Mouse (Mus musculus): Measurements from ENCODE around the gene Os9. TPM values are rescaled to one million over a fixed set of nuclear protein-coding genes. Genes with fewer than 3 reads are reported as not detected.

Os9 gene
- polyA plus RNA-seq, 1 experiment from 2014 or later, result 93.0 TPM

DNA sequence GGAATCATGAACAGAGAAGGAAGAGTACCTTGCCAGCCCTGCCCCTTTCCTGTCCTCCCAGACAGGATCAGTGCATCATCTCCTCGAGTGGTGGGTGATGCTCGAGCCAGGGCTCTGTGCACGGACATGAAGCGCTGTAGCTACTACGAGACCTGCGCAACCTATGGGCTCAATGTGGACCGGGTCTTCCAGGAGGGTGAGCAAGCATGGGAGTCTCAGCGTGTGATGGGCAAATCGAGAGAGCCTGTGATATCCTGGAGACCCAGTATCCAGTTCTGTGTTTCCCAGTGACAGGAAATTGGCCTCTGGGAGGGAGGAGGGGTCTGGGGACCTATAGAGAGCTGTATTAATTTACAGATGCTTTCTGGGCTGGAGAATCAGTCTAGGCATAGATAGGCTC, 35.9 kb downstream of the Os9 start:
- H3K27ac ChIP-seq, result no peak overlapping the region
- H3K27me3 ChIP-seq (replicated peaks), result peaks cover 58% of the 10 kb centered on the region
- H3K4me3 ChIP-seq (replicated peaks), result no peak overlapping the region
- no peaks in the 10 kb centered on the region for H3K9me3 ChIP-seq
- 79% methylated on average over 9 of the region's 9 CpGs for WGBS
- peaks cover 23% of the 10 kb centered on the region for H3K4me1 ChIP-seq (replicated peaks)
- no peak for ATAC-seq
- H3K4me2 ChIP-seq (replicated peaks), result no peak overlapping the region
- no peaks in the 10 kb centered on the region for H3K36me3 ChIP-seq
- no peak overlapping the region for H3K9ac ChIP-seq

DNA sequence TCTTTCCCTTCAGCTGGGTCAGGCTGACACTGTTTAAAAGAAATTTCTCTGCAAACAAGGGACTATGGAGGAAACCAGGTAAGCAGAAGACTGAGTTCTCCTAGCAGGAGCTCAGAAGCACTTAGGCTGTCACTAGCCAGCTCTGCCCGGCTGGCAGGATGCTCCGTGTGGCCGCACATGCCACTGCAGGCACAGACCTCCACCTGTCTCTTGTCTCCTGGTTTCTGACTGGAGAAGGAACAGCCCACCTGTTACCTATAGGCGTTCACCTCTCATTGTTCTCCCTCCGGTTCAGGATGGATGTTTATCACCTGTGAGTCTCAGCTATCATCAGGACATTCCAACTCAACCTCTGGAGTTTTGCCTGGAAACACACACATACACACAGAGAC, 37.0 kb downstream of the Os9 start:
- Histone ChIP-seq H3K4me3 (replicated peaks) (no peak overlapping the region), H3K9ac (no peak overlapping the region), H3K9me3 (no peaks in the 10 kb centered on the region), H3K36me3 (no peaks in the 10 kb centered on the region), H3K4me1 (replicated peaks) (peaks cover 34% of the 10 kb centered on the region), H3K27me3 (replicated peaks) (peaks cover 58% of the 10 kb centered on the region), H3K4me2 (replicated peaks) (no peak overlapping the region), H3K27ac (no peak overlapping the region)
- 27% methylated on average over 5 of the region's 5 CpGs for WGBS
- no peak for ATAC-seq

DNA sequence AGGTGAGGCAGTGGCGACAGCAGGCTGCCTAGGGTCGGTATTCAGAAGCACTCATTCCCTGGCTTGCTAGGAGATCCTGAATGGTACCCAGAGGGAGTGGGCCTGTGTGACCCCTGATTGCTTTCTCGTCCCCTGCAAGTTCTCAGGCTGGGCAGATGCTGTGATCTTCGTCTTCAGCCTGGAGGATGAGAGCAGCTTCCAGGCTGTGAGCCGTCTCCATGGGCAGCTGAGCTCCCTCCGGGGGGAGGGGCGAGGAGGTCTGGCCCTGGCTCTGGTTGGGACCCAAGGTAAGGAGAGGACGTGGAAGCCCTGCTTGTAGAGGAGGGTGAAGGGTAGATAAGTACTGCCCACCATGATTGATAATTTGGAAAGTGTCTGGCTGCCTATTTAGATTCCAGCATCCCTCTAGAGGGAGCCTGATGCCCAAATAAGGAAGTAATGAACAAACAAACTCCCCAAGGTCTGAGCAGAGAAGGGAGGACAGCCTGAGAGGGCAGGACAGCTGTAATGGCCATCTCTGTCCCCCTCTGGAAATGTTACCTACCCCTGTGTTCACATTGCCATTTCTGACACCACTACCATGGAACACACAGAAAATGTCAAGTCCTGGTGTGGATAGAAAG, 37.5 kb downstream of the Os9 start:
- H3K4me1 ChIP-seq (replicated peaks), result peaks cover 34% of the 10 kb centered on the region
- H3K4me2 ChIP-seq (replicated peaks), result no peak overlapping the region
- H3K9ac ChIP-seq, result no peak overlapping the region
- no peak overlapping the region for H3K27ac ChIP-seq
- no peaks in the 10 kb centered on the region for H3K36me3 ChIP-seq
- WGBS, result 26% methylated on average over 8 of the region's 8 CpGs
- ATAC-seq, result no peak
- no peaks in the 10 kb centered on the region for H3K9me3 ChIP-seq
- H3K4me3 ChIP-seq (replicated peaks), result no peak overlapping the region
- H3K27me3 ChIP-seq (replicated peaks), result peaks cover 61% of the 10 kb centered on the region

DNA sequence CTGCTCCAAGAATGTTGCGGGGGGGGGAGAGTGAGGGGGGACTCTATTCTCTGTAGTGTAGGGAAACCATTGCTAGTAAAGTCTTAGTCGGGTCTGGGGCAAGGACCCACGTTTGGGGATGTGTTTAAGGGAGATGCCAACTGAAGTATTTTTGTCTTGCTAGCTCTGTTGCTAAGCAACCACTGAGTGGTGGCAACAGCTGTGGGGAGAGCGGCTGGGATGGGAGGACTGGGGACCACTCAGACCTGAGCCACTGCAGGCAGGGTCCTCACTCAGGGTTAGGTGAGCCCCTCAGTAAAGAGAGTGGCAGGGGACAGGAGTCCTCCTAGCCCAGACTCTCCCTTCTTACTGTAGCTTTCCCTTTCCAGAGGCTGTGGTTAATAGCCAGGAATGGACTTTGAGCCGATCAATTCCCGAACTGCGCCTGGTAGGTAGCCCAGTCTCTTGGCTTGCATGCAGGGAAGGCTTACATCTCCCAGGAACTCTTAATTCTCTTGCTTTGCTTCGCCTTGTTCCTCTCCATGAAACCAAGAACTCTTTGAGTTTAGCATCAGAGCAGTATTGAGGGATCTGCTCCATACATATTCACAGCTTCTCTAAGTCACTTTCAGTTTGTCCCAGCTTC, 38.8 kb downstream of the Os9 start:
- Histone ChIP-seq H3K4me1 (replicated peaks) (peaks cover 34% of the 10 kb centered on the region), H3K27ac (no peak overlapping the region), H3K9ac (no peak overlapping the region), H3K4me3 (replicated peaks) (no peak overlapping the region), H3K27me3 (replicated peaks) (peaks cover 65% of the 10 kb centered on the region), H3K9me3 (no peaks in the 10 kb centered on the region), H3K36me3 (no peaks in the 10 kb centered on the region), H3K4me2 (replicated peaks) (peak overlapping the region; percentile 92)
- no peak for ATAC-seq
- WGBS, result 28% methylated on average over 8 of the region's 8 CpGs

DNA sequence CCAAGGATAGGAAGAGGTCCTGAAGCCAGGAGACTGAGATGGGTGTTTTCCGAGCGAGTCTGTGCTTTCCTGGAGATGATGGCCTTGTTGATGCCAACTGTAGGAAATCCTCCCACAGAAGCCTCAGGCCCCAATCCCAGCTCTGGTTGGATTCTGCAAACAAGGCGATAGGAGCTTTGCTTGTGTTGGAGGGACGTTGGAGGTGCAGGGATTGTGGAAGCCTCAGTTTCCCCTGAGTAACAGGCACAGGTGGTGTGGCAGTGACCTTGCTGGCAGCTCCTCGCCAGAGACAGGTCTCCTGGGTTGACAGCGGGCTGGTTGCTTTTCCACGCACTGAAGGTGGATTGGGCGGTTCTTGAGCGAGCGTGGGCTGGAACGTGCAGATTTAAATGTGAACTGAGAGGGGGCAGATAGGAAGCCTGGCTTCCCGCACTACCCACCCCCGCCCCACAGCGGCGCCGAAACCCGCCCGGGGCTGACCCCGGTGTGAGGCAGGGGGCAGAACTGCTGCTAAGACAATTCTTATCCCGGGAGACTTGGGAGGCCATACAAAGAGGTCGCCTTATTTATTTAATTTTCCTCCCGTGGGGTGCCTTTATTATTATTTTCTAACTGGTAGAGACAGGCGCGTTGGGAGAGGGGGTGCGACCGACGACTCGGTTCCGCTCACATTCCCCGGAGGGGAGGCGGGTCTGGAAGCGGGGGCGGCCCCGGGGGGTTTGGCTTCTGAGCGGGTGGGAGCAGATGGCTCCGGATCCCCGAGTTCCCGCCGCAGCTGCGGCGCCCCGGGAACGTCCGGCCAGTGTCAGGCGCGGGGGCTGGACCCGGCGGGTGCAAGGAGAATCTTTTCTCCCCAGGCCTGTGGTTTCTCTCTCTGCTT, 39.8 kb downstream of the Os9 start:
- 5% methylated on average over 48 of the region's 48 CpGs for WGBS
- Histone ChIP-seq H3K4me1 (replicated peaks) (peaks cover 34% of the 10 kb centered on the region), H3K9ac (peak overlapping the region; percentile 14; the same call in 1 of the 2 replicates), H3K27me3 (replicated peaks) (peaks cover 69% of the 10 kb centered on the region), H3K9me3 (no peaks in the 10 kb centered on the region), H3K36me3 (no peaks in the 10 kb centered on the region), H3K4me3 (replicated peaks) (peak overlapping the region; percentile 23), H3K4me2 (replicated peaks) (peak overlapping the region; percentile 92), H3K27ac (no peak overlapping the region)
- ATAC-seq, result no peak

DNA sequence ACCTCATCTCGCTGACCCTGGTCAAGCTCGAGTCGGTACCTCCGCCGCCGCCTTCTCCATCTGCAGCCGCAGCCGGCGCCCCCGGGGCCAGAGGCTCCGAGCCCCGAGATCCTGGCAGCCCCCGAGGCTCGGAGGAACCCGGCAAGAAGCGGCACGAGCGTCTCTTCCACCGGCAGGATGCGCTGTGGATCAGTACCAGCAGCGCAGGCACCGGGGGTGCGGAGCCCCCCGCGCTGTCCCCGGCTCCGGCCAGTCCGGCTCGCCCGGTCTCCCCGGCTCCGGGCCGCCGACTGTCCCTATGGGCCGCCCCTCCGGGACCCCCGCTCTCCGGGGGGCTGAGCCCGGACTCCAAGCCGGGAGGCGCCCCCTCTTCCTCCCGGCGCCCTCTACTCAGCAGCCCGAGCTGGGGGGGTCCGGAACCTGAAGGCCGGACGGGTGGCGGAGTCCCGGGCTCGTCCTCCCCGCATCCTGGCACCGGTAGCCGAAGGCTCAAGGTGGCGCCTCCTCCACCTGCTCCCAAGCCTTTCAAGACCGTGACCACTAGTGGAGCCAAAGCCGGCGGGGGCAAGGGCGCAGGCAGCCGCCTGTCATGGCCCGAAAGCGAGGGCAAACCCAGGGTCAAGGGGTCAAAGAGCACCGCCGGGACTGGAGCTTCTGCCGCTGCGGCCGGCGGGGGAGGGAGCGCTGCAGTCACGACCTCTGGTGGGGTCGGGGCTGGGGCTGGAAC, 41.1 kb downstream of the Os9 start:
- peak overlapping the region; percentile 48 for H3K4me3 ChIP-seq (replicated peaks)
- peaks cover 75% of the 10 kb centered on the region for H3K27me3 ChIP-seq (replicated peaks)
- peak overlapping the region; percentile 41 for H3K9ac ChIP-seq
- ATAC-seq, result peak; percentile 9; the same call in 1 of the 2 replicates
- H3K9me3 ChIP-seq, result no peaks in the 10 kb centered on the region
- peaks cover 34% of the 10 kb centered on the region for H3K4me1 ChIP-seq (replicated peaks)
- H3K27ac ChIP-seq, result no peak overlapping the region
- 4% methylated on average over 70 of the region's 70 CpGs for WGBS
- peak overlapping the region; percentile 92 for H3K4me2 ChIP-seq (replicated peaks)
- H3K36me3 ChIP-seq, result no peaks in the 10 kb centered on the region

DNA sequence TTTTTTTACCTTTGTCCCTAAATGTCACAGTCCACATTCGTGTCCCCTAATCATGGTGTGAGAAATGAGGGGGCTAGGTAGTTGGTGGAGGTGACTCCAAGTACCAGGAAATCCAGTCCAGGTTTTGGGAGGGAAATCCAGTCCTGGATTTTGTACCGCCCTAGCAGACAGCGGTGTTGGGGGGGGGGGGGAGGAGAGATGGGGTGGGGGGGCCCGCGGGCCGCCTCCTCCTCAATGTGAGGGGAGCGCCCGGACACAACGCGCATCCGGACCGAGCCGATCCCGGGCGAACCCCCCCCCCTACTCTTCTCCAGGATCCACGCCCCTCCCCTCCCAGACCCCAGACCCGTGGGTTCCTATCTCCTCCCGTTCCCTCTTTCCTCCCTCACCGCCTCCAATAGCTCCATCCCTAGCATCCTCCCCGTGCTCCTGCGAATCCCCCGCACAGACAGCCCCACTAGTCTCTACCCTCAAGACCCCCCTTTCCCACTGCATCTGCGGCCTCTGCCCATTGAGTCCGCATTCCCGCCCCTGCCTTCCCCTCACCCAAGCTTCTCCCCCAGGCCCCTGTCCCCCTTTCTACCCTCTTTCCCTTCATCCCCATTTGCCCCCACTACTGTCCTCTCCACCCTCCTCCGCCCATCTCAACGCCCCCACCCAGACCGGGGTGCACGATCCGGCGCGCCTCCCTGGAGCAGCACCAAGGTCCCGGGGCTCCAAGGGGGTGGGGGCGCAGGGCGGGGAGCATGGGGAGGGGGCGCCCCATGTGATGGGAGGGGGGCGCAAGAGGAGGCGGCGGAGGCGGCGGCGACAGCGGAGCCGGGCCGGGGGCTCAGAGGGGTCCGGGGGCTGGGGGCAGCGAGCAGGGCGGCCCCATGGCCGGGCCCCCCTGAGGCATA, 42.0 kb downstream of the Os9 start:
- Histone ChIP-seq H3K4me3 (replicated peaks) (peak overlapping the region; percentile 48), H3K4me2 (replicated peaks) (peak overlapping the region; percentile 92), H3K9me3 (no peaks in the 10 kb centered on the region), H3K4me1 (replicated peaks) (peaks cover 34% of the 10 kb centered on the region), H3K27ac (no peak overlapping the region), H3K36me3 (no peaks in the 10 kb centered on the region), H3K9ac (peak overlapping the region; percentile 41), H3K27me3 (replicated peaks) (peaks cover 75% of the 10 kb centered on the region)
- 3% methylated on average over 39 of the region's 49 CpGs for WGBS
- peak; percentile 34; the same call in 1 of the 2 replicates for ATAC-seq

DNA sequence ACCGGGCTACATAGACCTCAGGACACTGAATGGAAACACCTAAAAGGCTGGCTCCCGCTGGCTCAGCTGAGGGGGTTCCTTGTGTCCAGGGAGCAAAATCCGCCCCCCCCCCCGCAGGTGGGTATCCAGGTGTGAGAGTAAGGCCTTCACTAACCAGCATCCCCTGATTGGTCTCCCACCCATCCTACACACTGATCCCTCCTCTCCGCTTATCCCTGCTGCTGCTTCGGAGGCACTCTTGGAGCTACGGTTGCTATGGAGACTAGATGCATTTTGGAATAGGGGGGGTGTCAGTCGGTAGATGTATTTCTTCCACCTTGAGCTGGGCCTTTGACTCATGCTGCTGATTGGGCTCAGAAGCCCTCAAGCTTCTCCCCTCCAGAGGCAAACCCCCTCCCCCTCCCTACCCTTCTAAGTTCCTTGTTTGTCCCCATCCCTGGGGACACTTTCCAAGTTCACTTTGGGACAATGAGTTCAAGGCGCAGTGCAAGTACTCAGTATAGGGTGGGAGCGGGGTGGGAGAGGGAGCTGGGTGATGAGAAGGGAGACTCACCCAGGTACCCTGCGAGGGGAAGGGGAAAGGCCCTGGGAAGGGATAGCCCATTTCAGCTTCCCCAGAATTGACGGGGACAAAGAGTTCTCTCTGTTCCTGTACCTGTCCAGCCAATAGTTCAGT, 42.8 kb downstream of the Os9 start:
- no peak for ATAC-seq
- no peaks in the 10 kb centered on the region for H3K36me3 ChIP-seq
- WGBS, result 3% methylated on average over 12 of the region's 12 CpGs

DNA sequence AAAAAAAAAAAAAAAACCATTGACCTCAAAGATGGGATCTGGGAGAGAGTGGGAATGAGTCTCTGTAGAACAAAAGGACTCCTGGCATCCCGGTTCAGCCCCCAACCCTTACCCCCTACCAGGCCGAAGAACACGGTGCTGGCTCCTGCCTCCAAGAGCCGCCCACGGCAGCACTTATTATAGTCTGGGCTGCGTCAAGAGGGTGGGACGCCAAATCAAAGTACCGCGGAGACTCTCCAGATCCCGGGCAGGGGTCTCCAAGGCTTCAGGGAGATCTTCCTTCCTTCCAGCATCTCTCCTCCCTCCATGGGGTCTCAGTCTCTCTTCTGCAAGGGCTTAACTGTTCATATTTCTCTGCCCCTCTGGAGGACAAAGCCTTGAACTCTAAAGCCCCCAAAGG, 43.4 kb downstream of the Os9 start:
- Histone ChIP-seq H3K4me2 (replicated peaks) (no peak overlapping the region), H3K9me3 (no peaks in the 10 kb centered on the region), H3K9ac (no peak overlapping the region), H3K4me3 (replicated peaks) (no peak overlapping the region), H3K27me3 (replicated peaks) (peaks cover 66% of the 10 kb centered on the region), H3K36me3 (no peaks in the 10 kb centered on the region), H3K4me1 (replicated peaks) (peaks cover 34% of the 10 kb centered on the region), H3K27ac (no peak overlapping the region)
- ATAC-seq, result no peak
- 8% methylated on average over 10 of the region's 10 CpGs for WGBS

More for the DNA sequence above, 42.8 kb downstream of the Os9 start:
- Histone ChIP-seq H3K27me3 (replicated peaks) (peaks cover 72% of the 10 kb centered on the region), H3K9ac (no peak overlapping the region), H3K4me1 (replicated peaks) (peaks cover 34% of the 10 kb centered on the region), H3K9me3 (no peaks in the 10 kb centered on the region), H3K4me2 (replicated peaks) (peak overlapping the region; percentile 92), H3K27ac (no peak overlapping the region), H3K4me3 (replicated peaks) (peak overlapping the region; percentile 48)

DNA sequence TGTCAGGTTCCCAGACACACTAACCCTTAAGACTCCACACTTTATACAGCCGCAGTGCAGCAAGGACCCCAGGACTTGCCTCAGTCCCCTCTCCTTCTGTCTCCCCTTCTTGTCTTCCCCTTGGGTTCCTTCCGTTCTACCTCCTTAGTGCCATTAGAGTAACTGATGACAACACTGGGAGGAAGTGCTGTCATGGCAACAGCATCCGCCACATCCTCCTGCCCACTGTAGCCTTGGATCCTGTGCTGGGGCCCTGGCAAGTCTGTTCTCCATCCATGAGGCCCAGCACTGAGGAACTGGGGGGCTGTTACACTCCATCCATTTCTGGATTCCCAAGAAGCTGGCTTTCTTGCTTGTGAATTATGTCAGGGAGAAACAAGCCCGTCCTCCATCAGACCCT, 44.8 kb downstream of the Os9 start:
- Histone ChIP-seq H3K9me3 (no peaks in the 10 kb centered on the region), H3K9ac (no peak overlapping the region), H3K4me1 (replicated peaks) (peaks cover 25% of the 10 kb centered on the region), H3K27ac (no peak overlapping the region), H3K4me3 (replicated peaks) (no peak overlapping the region), H3K36me3 (no peaks in the 10 kb centered on the region), H3K4me2 (replicated peaks) (no peak overlapping the region), H3K27me3 (replicated peaks) (peaks cover 53% of the 10 kb centered on the region)
- WGBS, result 27% methylated on average over 4 of the region's 4 CpGs
- no peak for ATAC-seq

DNA sequence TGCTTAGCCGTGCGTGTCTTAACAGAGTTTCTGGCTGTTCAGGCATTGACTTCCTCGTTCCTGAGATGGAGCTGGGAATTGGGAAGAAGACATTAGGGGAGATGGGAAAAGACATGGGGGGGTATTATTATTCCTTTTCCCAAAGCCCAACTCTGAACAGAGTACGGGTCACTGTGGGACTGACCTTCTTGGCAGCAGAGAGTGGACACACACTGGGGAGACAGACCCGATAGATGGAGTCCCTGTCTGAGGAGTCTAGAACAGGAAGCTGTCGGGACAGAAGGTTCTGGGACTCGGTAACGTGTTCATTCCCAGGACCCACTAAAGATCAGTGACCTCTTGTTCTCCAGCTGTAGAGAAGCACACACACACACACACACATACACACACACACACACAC, 45.3 kb downstream of the Os9 start:
- Histone ChIP-seq H3K36me3 (no peaks in the 10 kb centered on the region), H3K4me2 (replicated peaks) (no peak overlapping the region), H3K9ac (no peak overlapping the region), H3K4me1 (replicated peaks) (peaks cover 22% of the 10 kb centered on the region), H3K27me3 (replicated peaks) (peaks cover 49% of the 10 kb centered on the region), H3K27ac (no peak overlapping the region), H3K9me3 (no peaks in the 10 kb centered on the region), H3K4me3 (replicated peaks) (no peak overlapping the region)
- no peak for ATAC-seq
- 60% methylated on average over 8 of the region's 8 CpGs for WGBS
